Comparison of ENCODE assay signal across 20 mouse cellular contexts in genomic region chr3:149837921-149838320, GRCm38 (mm10).
"Had no signal": no experiment of that assay in that cellular context is flagged by ENCODE, and none has a peak within 500 bp of the region (broad histone marks: within the 10 kb centered on the region; RNA-seq: fewer than 3 reads in every experiment).

No protein-coding gene starts in this region.

- H3K27ac ChIP-seq: liver, embryonic 15.5 days; macrophage; midbrain, embryonic 10.5 days; midbrain, embryonic 13.5 days; neural tube, embryonic 13.5 days; neural tube, embryonic 15.5 days had no signal

- ATAC-seq: liver, postnatal 0 days; midbrain, embryonic 13.5 days; midbrain, embryonic 16.5 days had no signal

- H3K4me2 ChIP-seq: liver, embryonic 15.5 days; midbrain, embryonic 13.5 days; neural tube, embryonic 13.5 days; neural tube, embryonic 15.5 days had no signal

- H3K4me3 ChIP-seq: liver, embryonic 15.5 days; midbrain, embryonic 10.5 days; midbrain, embryonic 13.5 days; myocyte; neural tube, embryonic 13.5 days; neural tube, embryonic 15.5 days had no signal

- DNase-seq: liver, postnatal 0 days; lung, adult 2 months; lung, postnatal 10 days; lung, postnatal 36 days; retina, postnatal 1 day; right cerebral cortex, adult 18-20 months; right cerebral cortex, postnatal 25 days; right cerebral cortex, postnatal 4 days; spleen, adult 18-20 months; thymus, adult 18-20 months; thymus, postnatal 14 days; thymus, postnatal 36 days had no signal

- H3K36me3 ChIP-seq: liver, embryonic 15.5 days; midbrain, embryonic 10.5 days; midbrain, embryonic 13.5 days; neural tube, embryonic 13.5 days; neural tube, embryonic 15.5 days had no signal

- H3K4me1 ChIP-seq: liver, embryonic 15.5 days had no signal

- H3K9me3 ChIP-seq: liver, embryonic 15.5 days; midbrain, embryonic 10.5 days; midbrain, embryonic 13.5 days; neural tube, embryonic 13.5 days; neural tube, embryonic 15.5 days had no signal

- H3K9ac ChIP-seq: liver, embryonic 15.5 days; liver, postnatal 0 days; midbrain, embryonic 13.5 days; neural tube, embryonic 13.5 days; neural tube, embryonic 15.5 days had no signal

- H3K27me3 ChIP-seq: liver, embryonic 15.5 days; midbrain, embryonic 13.5 days; neural tube, embryonic 13.5 days; neural tube, embryonic 15.5 days had no signal
